ENCODE assay signal across 29 mouse cellular contexts in the genomic region with DNA sequence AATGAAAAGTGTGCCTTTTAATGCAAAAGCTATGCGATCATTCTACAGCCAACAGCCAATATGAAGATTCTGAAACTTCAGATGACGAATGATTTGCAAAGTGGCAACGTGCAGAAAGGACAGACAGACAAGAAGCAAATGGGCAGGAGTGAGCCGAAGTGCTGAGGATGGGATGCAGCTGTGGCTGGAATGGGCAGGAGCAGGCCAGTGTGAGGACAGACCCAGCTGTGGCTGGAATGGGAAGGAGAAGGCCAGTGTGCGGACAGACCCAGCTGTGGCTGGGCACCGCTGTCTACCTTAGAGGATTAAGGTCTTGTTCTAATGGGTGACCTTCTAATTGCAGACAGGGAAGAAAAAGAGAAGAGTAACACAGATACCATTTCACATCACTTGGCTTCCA. TPM values are rescaled to one million over a fixed set of nuclear protein-coding genes. Genes with fewer than 3 reads are reported as not detected.
DNase-seq lines count a peak whose midpoint lies in the region; ATAC-seq and TF ChIP-seq lines count a peak whose summit lies in the region.
"Had no signal": no experiment of that assay in that cellular context is flagged by ENCODE, and none has a peak within 500 bp of the region (broad histone marks: within the 10 kb centered on the region; RNA-seq: fewer than 3 reads in every experiment).

No protein-coding gene starts in this region.

- no peak overlapping the region for H3K4me3 ChIP-seq in liver, embryonic 11.5 days (ENCODE audit: low read depth, low read length)
- no peak overlapping the region for H3K4me3 ChIP-seq in ES-Bruce4 (ENCODE audit: low read depth, low read length)
- H3K4me3 ChIP-seq in lung, postnatal 0 days (ENCODE audit: low read depth, low read length): no peak overlapping the region
- H3K4me3 ChIP-seq: erythroblast, embryonic 14.5 days; heart, embryonic 15.5 days; kidney, embryonic 15.5 days; layer of hippocampus, adult 2 months; left cerebral cortex, adult 2 months; limb, embryonic 12.5 days; liver, embryonic 12.5 days; midbrain, embryonic 10.5 days; neural tube, embryonic 13.5 days had no signal

- 0 out of 2 replicates have a peak, but pooled peaks have one; percentile 40 for ATAC-seq in liver, embryonic 11.5 days (replicated peaks; ENCODE audit: low FRiP score)
- peak; percentile 70 for ATAC-seq in lung, postnatal 0 days
- ATAC-seq: forebrain, postnatal 0 days; liver, embryonic 12.5 days; liver, postnatal 0 days; midbrain, embryonic 16.5 days had no signal

- H3K4me2 ChIP-seq in liver, embryonic 11.5 days: no peak overlapping the region
- no peak overlapping the region for H3K4me2 ChIP-seq in lung, postnatal 0 days (replicated peaks; ENCODE audit: low read depth, low read length)
- H3K4me2 ChIP-seq: heart, embryonic 15.5 days; hindbrain, embryonic 14.5 days; kidney, embryonic 15.5 days; limb, embryonic 12.5 days; liver, embryonic 12.5 days; neural tube, embryonic 13.5 days had no signal

- H3K36me3 ChIP-seq in liver, embryonic 11.5 days (ENCODE audit: control insufficient read depth, insufficient read depth, low read length): peaks cover 3% of the 10 kb centered on the region
- no peaks in the 10 kb centered on the region for H3K36me3 ChIP-seq in ES-Bruce4 (ENCODE audit: control insufficient read depth, insufficient read depth, low read length, poor library complexity, severe bottlenecking)
- no peaks in the 10 kb centered on the region for H3K36me3 ChIP-seq in lung, postnatal 0 days (ENCODE audit: insufficient read depth, low read length)

- TF ChIP-seq EP300 in ES-Bruce4 (IDR thresholded peaks at IDR 0.05; ENCODE audit: insufficient read depth, low read depth, low read length): peak; percentile 88; the same call in 1 of the 2 replicates
- no peak for TF ChIP-seq EP300 in lung, postnatal 0 days (IDR thresholded peaks at IDR 0.05)

- WGBS in liver, embryonic 11.5 days: 82% methylated on average over 6 of the region's 6 CpGs
- WGBS in lung, postnatal 0 days: 52% methylated on average over 6 of the region's 6 CpGs

- H3K9ac ChIP-seq in liver, embryonic 11.5 days (ENCODE audit: low read depth, low read length): no peak overlapping the region
- no peak overlapping the region; the same call in 1 of the 2 replicates for H3K9ac ChIP-seq in ES-Bruce4 (ENCODE audit: low read depth, poor library complexity, severe bottlenecking)
- no peak overlapping the region for H3K9ac ChIP-seq in lung, postnatal 0 days (replicated peaks; ENCODE audit: low read depth)
- H3K9ac ChIP-seq: forebrain, postnatal 0 days; heart, embryonic 15.5 days; hindbrain, embryonic 14.5 days; kidney, embryonic 15.5 days; limb, embryonic 12.5 days; liver, embryonic 12.5 days; liver, postnatal 0 days; neural tube, embryonic 13.5 days had no signal

- no peaks in the 10 kb centered on the region; the same call in 1 of the 2 replicates for H3K4me1 ChIP-seq in liver, embryonic 11.5 days (replicated peaks; ENCODE audit: control insufficient read depth, insufficient read depth, low read length)
- H3K4me1 ChIP-seq in ES-Bruce4 (ENCODE audit: control insufficient read depth, insufficient read depth, low read length): peaks cover 8% of the 10 kb centered on the region
- peaks cover 4% of the 10 kb centered on the region; the same call in 1 of the 2 replicates for H3K4me1 ChIP-seq in lung, postnatal 0 days (ENCODE audit: insufficient read depth, low read depth, low read length)

- no peak overlapping the region for H3K27ac ChIP-seq in liver, embryonic 11.5 days (ENCODE audit: low read depth, low read length)
- H3K27ac ChIP-seq in ES-Bruce4 (ENCODE audit: insufficient read depth, low read length): peak overlapping the region; percentile 28
- H3K27ac ChIP-seq in lung, postnatal 0 days (ENCODE audit: low read length): no peak overlapping the region
- H3K27ac ChIP-seq: heart, embryonic 15.5 days; hindbrain, embryonic 14.5 days; kidney, embryonic 15.5 days; layer of hippocampus, adult 2 months; left cerebral cortex, adult 2 months; limb, embryonic 12.5 days; liver, embryonic 12.5 days; midbrain, embryonic 10.5 days; neural tube, embryonic 13.5 days; stomach, postnatal 0 days had no signal

- no peaks in the 10 kb centered on the region for H3K27me3 ChIP-seq in liver, embryonic 11.5 days (replicated peaks; ENCODE audit: control insufficient read depth, insufficient read depth, low read length)
- no peaks in the 10 kb centered on the region for H3K27me3 ChIP-seq in ES-Bruce4 (ENCODE audit: control insufficient read depth, insufficient read depth, low read length, poor library complexity, severe bottlenecking)
- no peaks in the 10 kb centered on the region for H3K27me3 ChIP-seq in lung, postnatal 0 days (replicated peaks; ENCODE audit: insufficient read depth, low read length)
- H3K27me3 ChIP-seq: heart, embryonic 15.5 days; kidney, embryonic 15.5 days; limb, embryonic 12.5 days; liver, embryonic 12.5 days; neural tube, embryonic 13.5 days had no signal

- intact Hi-C loops in heart, postnatal 36 days (cut with DNase I): no loop called here

- TF ChIP-seq POLR2A in ES-Bruce4 (IDR thresholded peaks at IDR 0.05; ENCODE audit: insufficient read depth, low read length): no peak

- TF ChIP-seq CTCF in ES-Bruce4 (IDR thresholded peaks at IDR 0.05; ENCODE audit: low read depth, low read length): no peak
- no peak for TF ChIP-seq CTCF in lung, postnatal 0 days (IDR thresholded peaks at IDR 0.05)

- no peak for DNase-seq in liver, embryonic 11.5 days (ENCODE audit: low spot score)
- no peak for DNase-seq in liver
- DNase-seq in lung, postnatal 0 days (ENCODE audit: low spot score): peak; percentile 39
- DNase-seq in lung, postnatal 4 days: peak; percentile 49 to 76
- DNase-seq in adrenal gland, postnatal 25 days: no peak
- no peak for DNase-seq in heart, postnatal 36 days
- DNase-seq: adrenal gland, postnatal 36 days; cerebellum, adult 18-20 months; cerebellum, postnatal 10 days; forebrain, postnatal 0 days; kidney, adult 18-20 months; kidney, postnatal 36 days; liver, postnatal 0 days; right cerebral cortex, postnatal 4 days; thymus, adult 18-20 months; thymus, postnatal 25 days had no signal

- H3K9me3 ChIP-seq in liver, embryonic 11.5 days (ENCODE audit: control insufficient read depth, low read length): no peaks in the 10 kb centered on the region
- no peaks in the 10 kb centered on the region for H3K9me3 ChIP-seq in ES-Bruce4 (replicated peaks; ENCODE audit: control insufficient read depth, insufficient read depth, low read length, poor library complexity, severe bottlenecking)
- no peaks in the 10 kb centered on the region for H3K9me3 ChIP-seq in lung, postnatal 0 days (ENCODE audit: low read length)
- H3K9me3 ChIP-seq: heart, embryonic 15.5 days; kidney, embryonic 15.5 days; limb, embryonic 12.5 days; liver, embryonic 12.5 days; neural tube, embryonic 13.5 days had no signal

RNA-seq across cellular contexts. Expression of a gene that starts 9.3 kb away (rescaled TPM):
- polyA plus RNA-seq in liver, embryonic 11.5 days (2014; fragmentation: Nextera tagmentation; extraction: Ambion mirVana): 8.2 and 8.7 TPM in 2 replicates
- 59.1 and 62.6 TPM in 2 replicates for polyA plus RNA-seq in ES-Bruce4 (2011; ENCODE audit: insufficient read depth, insufficient read length, low read depth, missing spikeins)
- polyA plus RNA-seq in lung, postnatal 0 days (2015; fragmentation: Nextera tagmentation; extraction: Ambion mirVana): 14.6 and 16.1 TPM in 2 replicates
- 41.9 and 53.8 TPM in 2 replicates for total RNA-seq in adrenal gland, postnatal 25 days (2021)
- 10 to 100 TPM; 17.0 to 22.7 TPM for total RNA-seq in heart, postnatal 36 days (2021)

Comparison
In these comparisons a context has a peak if more than half of its experiments do, and no peak if none do; other contexts are left out.
1. DNase-seq: peak in lung, postnatal 0 days (single experiment) and lung, postnatal 4 days (2 of 2); none in liver, embryonic 11.5 days (single experiment), liver (single experiment), adrenal gland, postnatal 25 days (single experiment) and heart, postnatal 36 days (0 of 2).